Mouse (Mus musculus) heart, postnatal 0 days (tissue): ENCODE results near the gene Rnf157. TPM values are rescaled to one million over a fixed set of nuclear protein-coding genes. Genes with fewer than 3 reads are reported as not detected.

Source experiments
- ATAC-seq: fragments of 200-750 bp; cut with Nextera tagmentation; 2 replicates; pipeline ENCODE4 v1.8.0; 2017; ENCODE audit warnings: low read depth, moderate number of reproducible peaks, moderate library complexity; ENCODE audit not compliant: insufficient read depth
- DNase-seq: peaks from one replicate; pipeline ENCODE4 v3.0.0-alpha.2; 2016; ENCODE audit warnings: low spot score
- H3K27ac ChIP-seq: fragments of 300-500 bp; sonication (generic); 2 replicates; pipeline ENCODE4 v1.5.1; 2014; ENCODE audit warnings: low read depth, mild to moderate bottlenecking
- H3K27me3 ChIP-seq: fragments of 300-500 bp; sonication (generic); 2 replicates; pipeline ENCODE4 v1.6.1; 2014; ENCODE audit warnings: low read length, mixed read lengths; ENCODE audit not compliant: control insufficient read depth, insufficient read depth
- H3K36me3 ChIP-seq: fragments of 300-500 bp; sonication (generic); replicated peaks from 2 replicates; pipeline ENCODE4 v1.6.1; 2014; ENCODE audit warnings: low read length, mixed read lengths; ENCODE audit not compliant: control insufficient read depth, insufficient read depth
- H3K4me1 ChIP-seq: fragments of 300-500 bp; sonication (generic); 2 replicates; pipeline ENCODE4 v1.6.1; 2014; ENCODE audit warnings: antibody characterized with exemption; ENCODE audit not compliant: control insufficient read depth, insufficient read depth
- H3K4me2 ChIP-seq: fragments of 300-500 bp; sonication (generic); 2 replicates; pipeline ENCODE4 v1.6.1; 2014; ENCODE audit warnings: low read depth, mild to moderate bottlenecking, low read length, moderate library complexity
- H3K4me3 ChIP-seq: fragments of 300-500 bp; sonication (generic); 2 replicates; pipeline ENCODE4 v1.5.1; 2014; ENCODE audit warnings: low read depth, low read length
- H3K9ac ChIP-seq: fragments of 300-500 bp; sonication (generic); replicated peaks from 2 replicates; pipeline ENCODE4 v1.6.1; 2014; ENCODE audit warnings: low read depth, low read length, mixed read lengths
- H3K9me3 ChIP-seq: fragments of 300-500 bp; sonication (generic); replicated peaks from 2 replicates; pipeline ENCODE4 v1.6.1; 2016; ENCODE audit warnings: low read length; ENCODE audit not compliant: control insufficient read depth
- CTCF ChIP-seq: IDR thresholded peaks from 2 replicates; pipeline ENCODE4 v1.5.1; 2016; ENCODE audit warnings: antibody characterized with exemption, control low read depth, low read depth
- EP300 ChIP-seq: IDR thresholded peaks from 2 replicates; pipeline ENCODE4 v1.6.1; 2016; ENCODE audit warnings: antibody characterized with exemption, low read depth
- WGBS: fragments of 180-500 bp; shearing (Covaris S2); extraction: QIAGEN DNeasy Blood & Tissue Kit; methylation state at CpG from one replicate; pipeline ENCODE4 v1.1.7; 2014; 5-methylcytosine and 5-hydroxymethylcytosine counted together
- polyA plus RNA-seq: library from polyadenylated mRNA; unstranded; fragments of >200 nt; fragmentation: Nextera tagmentation; extraction: Ambion mirVana; gene quantifications from 2 replicates; pipeline ENCODE4 v1.2.1, GENCODE M21; 2015
- total RNA-seq: library from RNA; depleted of rRNA; stranded (reverse); fragments of >200 nt; gene quantifications from 2 replicates; pipeline ENCODE4 v1.2.3, GENCODE M21; 2014; ENCODE audit warnings: low replicate concordance

The Rnf157 gene
- total and polyA plus RNA-seq, 2 experiments from 2014 or later: 3.5 to 10.8 TPM

DNA sequence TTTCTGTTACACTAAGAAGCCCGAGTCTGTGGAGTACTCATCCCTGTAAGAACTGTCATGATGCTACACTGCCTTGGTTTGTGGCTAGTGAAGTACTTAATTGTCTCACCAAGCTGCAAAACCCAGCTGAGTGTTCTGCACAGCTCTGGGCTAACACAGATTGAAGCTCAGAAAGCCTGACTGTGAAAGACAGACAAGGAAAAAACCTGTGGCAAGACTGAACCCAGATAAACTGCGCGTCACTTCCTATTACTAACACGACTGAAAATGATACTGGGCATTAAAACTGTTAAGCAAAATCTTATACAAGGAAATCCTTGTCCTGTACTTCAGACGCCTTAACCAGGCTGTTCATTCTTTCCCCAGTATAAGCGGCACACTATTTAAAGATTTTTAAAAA is 33.3 kb downstream of the Rnf157 start:
- no peaks in the 10 kb centered on the region for H3K9me3 ChIP-seq
- no peaks in the 10 kb centered on the region for H3K4me1 ChIP-seq
- no peak overlapping the region for H3K4me2 ChIP-seq
- no peak overlapping the region for H3K4me3 ChIP-seq
- 71% methylated on average over 6 of the region's 6 CpGs for WGBS
- ATAC-seq (no peak), DNase-seq (no peak)
- no peaks in the 10 kb centered on the region for H3K36me3 ChIP-seq
- no peak overlapping the region for H3K27ac ChIP-seq
- no peaks in the 10 kb centered on the region for H3K27me3 ChIP-seq
- no peak overlapping the region for H3K9ac ChIP-seq
- TF ChIP-seq EP300 (no peak), CTCF (no peak)

DNA sequence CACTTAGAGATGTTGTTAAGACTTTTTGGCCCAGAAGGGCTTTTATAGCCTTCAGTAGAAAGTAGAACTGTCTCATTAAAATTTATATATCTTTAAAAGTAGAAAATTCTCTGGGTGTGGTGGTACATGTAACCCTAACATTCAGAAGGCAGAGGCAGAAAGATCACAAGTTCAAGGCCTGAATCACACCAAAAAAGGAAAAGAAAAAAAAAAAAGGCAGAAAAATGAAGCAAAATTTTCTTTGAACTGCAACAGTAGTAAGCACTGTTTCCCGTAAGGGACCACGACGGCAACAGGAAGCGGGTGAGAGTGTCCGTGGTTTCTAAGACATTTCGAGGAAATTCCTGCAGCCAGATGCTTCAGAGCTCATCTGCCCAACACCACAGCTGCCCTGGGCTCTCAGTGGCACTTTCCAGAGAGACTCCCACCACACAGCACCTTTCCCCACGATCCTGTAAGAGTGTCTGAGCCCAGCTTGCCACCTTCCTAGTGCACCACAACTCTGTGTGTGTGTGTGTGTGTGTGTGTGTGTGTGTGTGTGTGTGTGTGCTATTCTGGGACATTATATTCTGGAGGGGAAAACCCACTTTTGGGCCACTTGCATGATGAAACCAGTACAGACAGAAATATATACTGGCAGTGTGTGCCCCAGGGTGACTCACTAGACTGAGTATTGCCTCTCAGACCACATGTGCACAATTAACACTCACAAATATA is 35.7 kb downstream of the Rnf157 start:
- H3K4me3 ChIP-seq: no peak overlapping the region
- no peak overlapping the region for H3K9ac ChIP-seq
- no peaks in the 10 kb centered on the region for H3K4me1 ChIP-seq
- ATAC-seq (no peak), DNase-seq (no peak)
- H3K4me2 ChIP-seq: no peak overlapping the region
- H3K27me3 ChIP-seq: no peaks in the 10 kb centered on the region
- H3K9me3 ChIP-seq: no peaks in the 10 kb centered on the region
- H3K27ac ChIP-seq: no peak overlapping the region
- H3K36me3 ChIP-seq: no peaks in the 10 kb centered on the region
- no peak for TF ChIP-seq CTCF
- no peak for TF ChIP-seq EP300
- 67% methylated on average over 7 of the region's 7 CpGs for whole genome bisulfite sequencing

DNA sequence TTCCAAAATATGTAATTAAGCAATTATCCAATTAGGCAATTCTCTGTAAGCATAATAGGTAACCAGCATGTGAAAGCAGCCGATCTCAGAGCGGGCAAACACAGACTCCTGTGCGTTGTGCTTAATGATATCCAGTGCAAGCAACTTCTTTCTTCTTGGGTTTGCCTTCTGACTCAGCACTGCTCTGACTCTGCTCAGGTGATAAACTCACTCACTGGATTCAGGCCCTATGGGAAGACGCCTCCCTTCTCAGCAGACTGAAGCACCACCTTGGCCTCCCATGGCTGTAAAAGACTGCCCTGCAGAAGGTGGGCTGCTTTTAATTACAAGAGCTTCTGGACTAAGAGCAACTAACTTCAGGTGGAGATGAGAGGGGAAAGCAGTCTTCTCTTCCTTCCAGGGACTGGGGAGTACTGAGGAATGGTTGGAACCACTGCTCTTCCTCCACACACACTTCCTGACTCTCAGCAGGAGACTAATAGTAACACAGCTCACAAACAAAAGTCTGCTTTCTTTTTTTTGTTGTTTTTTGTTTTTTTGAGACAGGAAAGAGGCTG is 40.9 kb downstream of the Rnf157 start:
- no peaks in the 10 kb centered on the region for H3K36me3 ChIP-seq
- H3K4me1 ChIP-seq: 0 out of 2 replicates have a peak, but pooled peaks cover 11% of the 10 kb centered on the region
- H3K9me3 ChIP-seq: no peaks in the 10 kb centered on the region
- no peak overlapping the region for H3K4me3 ChIP-seq
- no peak for TF ChIP-seq EP300
- TF ChIP-seq CTCF: no peak
- H3K27me3 ChIP-seq: no peaks in the 10 kb centered on the region
- ATAC-seq: no peak
- no peak overlapping the region for H3K4me2 ChIP-seq
- H3K27ac ChIP-seq: no peak overlapping the region
- 92% methylated on average over 4 of the region's 4 CpGs for WGBS
- H3K9ac ChIP-seq: no peak overlapping the region
- no peak for DNase-seq

DNA sequence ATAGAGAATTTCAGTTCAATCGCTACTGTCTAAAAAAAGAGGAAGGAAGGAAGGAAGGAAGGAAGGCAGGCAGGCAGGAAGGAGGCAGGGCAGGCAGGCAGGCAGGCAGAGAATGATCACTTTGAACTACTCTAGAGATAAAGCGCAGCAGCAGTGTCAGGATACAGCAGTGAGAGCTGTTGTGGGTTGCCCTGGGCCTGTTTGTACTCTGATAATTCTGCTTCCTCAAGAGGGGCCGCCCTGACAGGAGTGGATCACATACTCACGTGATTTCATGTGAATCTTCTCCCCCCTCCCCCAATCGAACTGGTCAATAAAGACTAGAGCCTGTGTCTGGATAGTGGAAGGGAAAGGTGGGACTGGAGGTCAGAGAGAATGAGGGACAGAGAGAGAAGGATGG is 43.2 kb downstream of the Rnf157 start:
- Histone ChIP-seq H3K9ac (no peak overlapping the region), H3K36me3 (no peaks in the 10 kb centered on the region), H3K9me3 (no peaks in the 10 kb centered on the region), H3K4me3 (no peak overlapping the region), H3K4me2 (no peak overlapping the region), H3K27ac (0 out of 2 replicates have a peak overlapping the region, but pooled peaks have one; percentile 15), H3K4me1 (0 out of 2 replicates have a peak, but pooled peaks cover 11% of the 10 kb centered on the region), H3K27me3 (no peaks in the 10 kb centered on the region)
- WGBS: 36% methylated on average over 5 of the region's 5 CpGs
- DNase-seq (no peak), ATAC-seq (no peak)
- TF ChIP-seq EP300 (no peak), CTCF (no peak)

DNA sequence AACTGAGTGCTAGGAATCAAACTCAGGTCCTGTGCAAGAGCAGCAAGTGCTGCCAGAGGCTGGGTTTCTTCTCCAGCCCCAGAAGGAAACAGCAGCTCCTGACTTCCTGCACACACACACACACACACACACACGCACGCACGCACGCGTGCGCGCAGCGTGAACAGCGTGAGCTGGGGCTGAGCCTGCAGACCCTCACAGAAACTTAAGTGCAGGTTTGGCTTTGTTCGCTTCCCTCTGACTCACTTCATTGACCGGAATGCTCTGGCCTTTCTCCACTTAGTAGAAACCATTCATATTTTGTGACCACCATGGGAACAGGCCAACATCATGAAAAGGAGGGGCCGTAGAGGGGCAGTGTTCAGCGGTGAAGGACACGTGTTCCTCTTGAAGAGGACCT is 43.8 kb downstream of the Rnf157 start:
- WGBS: 88% methylated on average over 14 of the region's 14 CpGs
- TF ChIP-seq CTCF (no peak), EP300 (no peak)
- Histone ChIP-seq H3K27ac (no peak overlapping the region), H3K27me3 (no peaks in the 10 kb centered on the region), H3K4me1 (0 out of 2 replicates have a peak, but pooled peaks cover 11% of the 10 kb centered on the region), H3K9me3 (no peaks in the 10 kb centered on the region), H3K9ac (no peak overlapping the region), H3K4me3 (no peak overlapping the region), H3K4me2 (no peak overlapping the region), H3K36me3 (no peaks in the 10 kb centered on the region)
- ATAC-seq (no peak), DNase-seq (no peak)

DNA sequence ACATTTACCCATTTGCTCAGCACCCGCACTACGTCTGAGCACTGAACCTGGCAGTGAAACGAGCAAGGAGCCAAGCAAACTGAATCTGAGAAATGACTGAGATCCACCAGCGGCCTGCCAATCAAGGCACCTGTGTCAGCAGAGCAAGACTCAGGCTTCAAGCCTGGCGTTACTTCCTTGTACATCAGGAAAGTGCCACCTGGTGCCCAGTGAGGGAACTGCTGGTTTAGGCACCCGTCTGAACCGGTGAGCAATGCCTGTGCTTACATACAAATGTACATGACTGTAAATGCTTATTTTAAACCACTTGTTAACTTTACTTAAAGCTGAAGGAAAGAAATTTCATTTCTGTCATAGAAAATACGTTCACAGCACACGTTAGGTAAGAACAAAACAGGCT is 44.7 kb downstream of the Rnf157 start:
- H3K4me1 ChIP-seq: 0 out of 2 replicates have a peak, but pooled peaks cover 11% of the 10 kb centered on the region
- H3K4me3 ChIP-seq: no peak overlapping the region
- peak; percentile 60 for DNase-seq
- TF ChIP-seq EP300: no peak
- peak; percentile 83 for TF ChIP-seq CTCF
- H3K9me3 ChIP-seq: no peaks in the 10 kb centered on the region
- H3K27me3 ChIP-seq: no peaks in the 10 kb centered on the region
- H3K36me3 ChIP-seq: no peaks in the 10 kb centered on the region
- 36% methylated on average over 9 of the region's 9 CpGs for WGBS
- no peak overlapping the region for H3K27ac ChIP-seq
- H3K9ac ChIP-seq: no peak overlapping the region
- ATAC-seq: peak; percentile 55
- H3K4me2 ChIP-seq: no peak overlapping the region
